Mouse (Mus musculus) gonadal fat pad, adult 2 months (tissue): ENCODE measurements around the gene Cd79b. TPM values are rescaled to one million over a fixed set of nuclear protein-coding genes. Genes with fewer than 3 reads are reported as not detected.

ENCODE experiments used
- DNase-seq: peaks from one replicate; pipeline ENCODE4 v3.0.0-alpha.2; 2012; ENCODE audit warnings: low read depth
- polyA plus RNA-seq: library from polyadenylated mRNA; depleted of rRNA; stranded (reverse); fragments of >200 nt; gene quantifications from 2 replicates; pipeline ENCODE4 v1.2.3, GENCODE M21; 2012

Cd79b gene
- polyA plus RNA-seq, 1 experiment = 3.8 TPM

DNA sequence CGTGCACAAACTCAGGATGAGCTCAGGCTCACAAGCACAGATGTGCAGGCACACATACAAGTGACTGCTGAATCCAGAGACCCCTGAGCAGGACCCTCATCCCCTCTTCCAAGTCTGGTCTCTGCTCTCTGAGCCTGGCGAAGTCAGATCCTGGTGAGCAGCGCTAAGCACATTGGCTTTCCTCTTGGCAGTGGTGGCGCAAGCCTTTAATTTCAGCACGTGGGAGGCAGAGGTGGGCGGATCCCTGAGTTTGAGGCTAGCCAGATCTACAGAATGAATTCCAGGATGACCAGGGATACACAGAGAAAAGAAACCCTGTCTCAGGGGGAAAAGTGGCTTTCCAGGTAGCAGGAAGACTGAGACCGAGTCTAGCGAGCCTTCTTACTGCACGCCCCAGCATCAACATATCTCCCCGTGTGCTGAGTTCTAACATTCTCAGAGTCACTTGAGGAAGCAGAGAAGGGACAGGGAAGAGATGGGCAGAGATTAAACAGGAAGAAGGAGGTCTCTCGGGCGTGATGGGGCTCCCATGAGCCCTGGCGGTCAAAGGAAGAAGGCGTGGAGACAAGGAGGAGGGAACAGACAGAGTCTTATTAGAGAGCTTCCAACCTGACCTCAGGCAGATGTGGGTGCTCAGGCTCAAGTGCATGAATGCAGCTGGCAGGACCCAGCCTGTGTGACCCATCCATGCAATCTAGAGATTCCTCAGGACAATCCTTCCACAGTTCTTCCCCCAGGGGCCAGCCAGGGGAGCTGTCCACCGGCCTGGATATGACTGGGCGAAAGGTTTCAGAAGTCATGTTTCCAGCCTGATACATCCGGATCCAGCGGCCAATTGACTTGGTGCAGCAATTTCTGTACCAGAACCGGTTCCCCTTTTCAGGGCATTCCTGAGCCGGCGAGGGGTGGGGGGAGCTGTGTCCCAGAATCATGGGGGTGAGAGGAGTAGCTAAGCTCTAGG lies 4.1 kb upstream of the Cd79b start:
- DNase-seq = no peak

GRCm38 (mm10) chr11:106317801-106318200 lies 3.2 kb upstream of the Cd79b start:
- no peak for DNase-seq

DNA sequence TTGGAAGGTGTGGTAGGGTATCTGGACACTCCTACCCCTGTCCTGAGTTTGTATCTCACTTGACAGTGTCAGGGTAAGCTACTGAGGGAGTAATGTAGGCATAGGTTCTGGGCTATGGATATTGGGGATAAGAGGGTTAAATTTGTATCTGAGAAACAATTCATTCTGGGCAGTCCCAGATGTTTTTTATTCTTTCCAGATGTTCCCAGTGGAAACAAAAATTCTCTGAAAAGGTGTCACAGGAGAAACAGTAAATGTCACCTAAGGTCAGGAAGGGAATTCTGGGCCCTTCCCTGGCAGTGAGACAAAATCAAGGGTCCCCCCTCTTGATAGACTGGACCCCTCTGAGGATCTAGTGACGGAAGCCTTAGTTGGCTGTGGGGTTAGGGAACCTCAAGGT lies 1.9 kb upstream of the Cd79b start:
- no peak for DNase-seq

- no peak for DNase-seq
Observed at GRCm38 (mm10) chr11:106313533-106313932, 1.0 kb downstream of the Cd79b start.

- DNase-seq = no peak
Observed at GRCm38 (mm10) chr11:106310123-106310522, 4.4 kb downstream of the Cd79b start.

DNA sequence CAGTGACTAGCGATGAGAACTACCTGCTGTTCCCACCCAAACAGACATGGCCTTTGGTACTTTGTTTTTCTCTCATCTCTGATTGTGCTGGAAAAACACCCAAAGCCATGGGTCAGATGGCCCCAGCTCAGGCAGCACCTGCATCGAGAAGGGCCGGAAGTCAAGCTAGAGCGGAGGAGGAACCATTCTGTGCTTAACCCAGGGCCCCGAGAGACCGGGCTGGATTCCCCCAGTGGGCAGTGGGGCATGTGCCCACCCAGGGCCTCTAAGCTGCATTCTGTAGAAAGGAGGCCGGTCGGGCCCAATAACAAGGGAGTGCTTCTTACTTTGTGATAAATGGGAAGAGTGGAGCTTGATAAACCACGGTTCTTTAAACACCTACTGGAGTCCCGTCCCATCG lies 6.4 kb downstream of the Cd79b start:
- no peak for DNase-seq

GRCm38 (mm10) chr11:106307432-106307831 lies 7.1 kb downstream of the Cd79b start:
- no peak for DNase-seq

- DNase-seq = no peak
Observed at GRCm38 (mm10) chr11:106306758-106307157, 7.8 kb downstream of the Cd79b start.

GRCm38 (mm10) chr11:106306065-106306385 lies 8.5 kb downstream of the Cd79b start:
- no peak for DNase-seq

DNA sequence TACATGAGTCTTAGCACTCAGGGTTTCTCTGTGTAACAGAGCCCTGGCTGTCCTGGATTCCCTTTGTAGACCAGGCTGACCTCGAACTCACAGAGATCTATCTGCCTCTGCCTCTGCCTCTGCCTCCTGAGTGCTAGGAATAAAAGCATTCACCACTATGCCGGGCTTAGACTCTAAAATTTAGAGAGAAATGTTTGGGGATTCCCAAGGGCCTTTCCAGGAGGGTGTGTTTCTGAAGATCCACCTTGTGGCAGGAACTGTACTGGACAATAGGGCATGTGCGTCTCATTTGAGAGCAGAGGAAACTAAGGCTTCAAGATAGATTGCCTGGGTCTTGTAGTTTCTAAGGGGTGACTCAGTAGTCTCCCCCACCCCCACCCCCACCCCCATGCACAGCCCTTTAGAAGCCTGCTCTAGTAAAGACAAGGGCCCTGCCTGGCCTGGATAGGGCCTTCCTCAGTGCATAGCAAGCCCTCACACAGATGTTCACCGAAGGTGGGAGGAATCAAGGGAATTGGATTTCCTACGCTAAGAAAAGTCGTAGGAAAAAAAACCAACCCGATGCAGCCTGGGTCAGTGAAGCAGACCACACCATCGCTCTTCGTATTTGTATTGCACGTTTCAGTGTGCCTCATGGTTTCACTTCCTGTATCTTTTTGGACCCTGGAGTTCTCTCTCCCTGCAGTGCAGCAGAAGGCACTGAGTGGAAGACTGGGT lies 9.1 kb downstream of the Cd79b start:
- DNase-seq = no peak

GRCm38 (mm10) chr11:106302634-106303033 lies 11.9 kb downstream of the Cd79b start:
- no peak for DNase-seq

DNA sequence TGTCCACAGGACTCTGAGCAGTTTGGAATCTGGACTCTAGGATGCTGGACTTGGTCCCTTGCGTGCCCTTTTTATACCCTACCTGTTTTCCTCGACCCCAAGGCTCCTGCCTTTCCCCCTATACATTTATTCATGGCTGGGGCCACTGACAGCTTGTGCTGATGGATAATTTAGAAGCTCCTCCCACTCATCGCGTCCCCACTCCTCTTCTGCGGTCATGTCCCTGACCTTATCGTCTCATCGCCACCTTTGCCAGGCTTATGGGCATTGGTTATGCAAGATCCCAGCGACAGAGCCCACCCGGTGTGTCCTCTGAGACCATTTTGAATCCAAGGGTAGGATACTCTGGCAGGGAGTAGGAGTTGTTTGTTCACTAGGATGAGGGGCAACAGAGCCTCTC lies 12.8 kb downstream of the Cd79b start, which contains the start of gene Gh:
Gene Gh (minus strand): TSS at position 101 of the 400 bp plus-strand sequence.
- no peak for DNase-seq

- DNase-seq = no peak
Observed at GRCm38 (mm10) chr11:106291861-106292260, 22.7 kb downstream of the Cd79b start.

- no peak for DNase-seq
Observed at GRCm38 (mm10) chr11:106290376-106290775, 24.2 kb downstream of the Cd79b start.

DNA sequence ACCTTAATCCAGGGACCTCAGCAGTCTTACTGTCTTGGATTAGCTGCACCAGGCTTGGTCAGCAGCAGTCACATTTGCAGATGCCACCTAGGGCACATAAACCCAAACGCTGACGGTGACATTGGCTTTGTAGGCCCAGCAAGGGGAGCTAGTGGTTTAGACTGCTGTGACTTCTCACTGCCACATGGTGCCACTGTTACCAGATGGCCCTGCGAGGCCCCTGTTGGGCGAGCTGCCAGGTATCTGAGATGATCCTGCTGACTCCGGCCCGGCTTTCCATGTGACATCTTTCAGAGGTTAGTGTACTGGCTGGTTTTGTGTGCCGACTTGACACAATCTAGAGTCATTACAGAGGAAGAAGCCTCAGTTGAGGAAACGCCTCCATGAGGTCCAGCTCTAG lies 25.2 kb downstream of the Cd79b start:
- no peak for DNase-seq

GRCm38 (mm10) chr11:106286987-106287386 lies 27.6 kb downstream of the Cd79b start:
- DNase-seq = no peak

GRCm38 (mm10) chr11:106286206-106286605 lies 28.4 kb downstream of the Cd79b start:
- no peak for DNase-seq

GRCm38 (mm10) chr11:106284126-106284525 lies 30.4 kb downstream of the Cd79b start:
- DNase-seq = no peak

DNA sequence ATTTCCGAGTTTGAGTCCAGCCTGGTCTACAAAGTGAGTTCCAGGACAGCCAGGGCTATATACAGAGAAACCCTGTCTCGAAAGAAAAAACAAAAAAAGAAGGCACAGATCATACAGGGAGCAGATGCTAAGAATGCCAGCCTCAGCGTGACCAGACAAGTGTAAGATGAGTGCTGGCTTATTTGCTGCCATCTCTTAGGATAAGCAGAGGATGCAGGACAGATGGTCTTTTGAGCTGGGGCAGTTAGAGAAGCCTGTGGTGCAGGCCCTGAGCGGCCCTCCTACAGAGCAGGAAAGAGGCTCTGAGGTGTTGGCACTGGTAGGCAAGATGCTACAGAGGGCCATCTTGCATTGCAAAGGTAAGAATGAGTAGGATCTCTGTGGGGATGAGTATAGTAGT lies 31.2 kb downstream of the Cd79b start:
- no peak for DNase-seq

- DNase-seq = no peak
Observed at GRCm38 (mm10) chr11:106282452-106282851, 32.1 kb downstream of the Cd79b start.

DNA sequence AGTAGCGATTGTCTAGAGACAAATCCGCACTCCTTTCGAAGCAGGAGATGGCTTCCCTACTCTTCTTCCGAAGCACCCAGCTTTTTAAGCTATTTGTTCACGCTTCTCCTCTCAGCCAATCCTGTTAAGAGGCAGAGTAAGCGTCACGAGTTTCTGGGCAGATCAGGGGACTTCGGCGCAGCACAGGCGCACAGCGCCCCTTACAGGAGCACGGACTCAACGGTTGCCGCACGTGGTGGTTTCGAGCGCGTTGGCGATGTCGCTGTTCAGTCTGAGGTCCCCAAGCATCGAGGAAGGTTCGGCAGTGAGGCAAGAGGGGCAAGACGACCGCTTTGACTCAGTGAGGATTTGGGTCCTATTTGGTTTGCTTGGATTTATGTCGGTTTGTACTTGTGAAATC lies 38.1 kb downstream of the Cd79b start, which contains the start of gene Tcam1:
Gene Tcam1 (plus strand): TSS at position 219 of the 400 bp plus-strand sequence.
- DNase-seq = no peak

DNA sequence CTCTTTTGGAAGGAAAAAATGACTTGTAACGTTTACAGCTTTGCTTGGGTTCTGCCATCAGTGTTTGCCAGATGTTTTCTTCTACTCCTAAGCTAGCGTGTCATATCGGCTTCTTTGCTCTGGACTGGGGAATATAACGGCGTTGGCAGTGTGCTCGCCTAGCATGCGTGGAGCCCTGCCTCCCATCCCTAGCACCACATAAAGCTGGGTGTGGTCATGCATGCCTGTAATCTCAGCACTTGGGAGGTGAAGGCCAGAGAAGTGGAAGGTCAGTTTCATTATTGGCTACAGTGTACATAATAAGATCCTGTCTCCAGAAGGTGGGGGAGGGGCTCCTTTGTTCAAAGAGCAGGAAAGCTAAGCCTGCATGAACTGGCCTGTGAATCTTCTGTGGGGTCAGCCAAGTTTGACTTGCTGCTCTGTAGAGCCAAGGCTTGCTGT lies 39.6 kb downstream of the Cd79b start:
- DNase-seq = no peak

GRCm38 (mm10) chr11:106274374-106274773 lies 40.2 kb downstream of the Cd79b start:
- no peak for DNase-seq
